ENCODE assay signal across 23 mouse cellular contexts in genomic region chr2:18960376-18960973, GRCm38 (mm10). TPM values are rescaled to one million over a fixed set of nuclear protein-coding genes. Genes with fewer than 3 reads are reported as not detected.
DNase-seq lines count a peak whose midpoint lies in the region; ATAC-seq and TF ChIP-seq lines count a peak whose summit lies in the region.
"Had no signal": no experiment of that assay in that cellular context is flagged by ENCODE, and none has a peak within 500 bp of the region (broad histone marks: within the 10 kb centered on the region; RNA-seq: fewer than 3 reads in every experiment).

No protein-coding gene starts in this region.

- no peak for ATAC-seq in heart, embryonic 14.5 days (ENCODE audit: insufficient number of reproducible peaks, insufficient read depth, low FRiP score, low read depth)
- ATAC-seq in neural tube, embryonic 15.5 days (ENCODE audit: low FRiP score), result peak; percentile 62; the same call in 1 of the 2 replicates
- no peak for ATAC-seq in lung, postnatal 0 days
- ATAC-seq: forebrain, embryonic 16.5 days had no signal

- peak; percentile 39 for DNase-seq in embryo, embryonic 10.5 days (ENCODE audit: low spot score)
- DNase-seq in embryo, embryonic 9.5 days (ENCODE audit: extremely low spot score), result no peak
- no peak for DNase-seq in heart, postnatal 4 days
- DNase-seq in neural tube, embryonic 10.5 days (ENCODE audit: extremely low spot score, low spot score), result no peak
- DNase-seq in lung, postnatal 0 days (ENCODE audit: low spot score), result no peak
- no peak for DNase-seq in natural killer cell, adult 2 months (ENCODE audit: low spot score in 2 of 2)
- DNase-seq: adrenal gland, adult 8-10 months; adrenal gland, postnatal 36 days; B cell, adult 2 months; cerebellum, adult 2 months; cerebellum, postnatal 10 days; gastrocnemius, postnatal 14 days; heart, adult 2 months; heart, postnatal 10 days had no signal

- 40% methylated on average over 7 of the region's 7 CpGs for WGBS in heart, embryonic 14.5 days
- 32% methylated on average over 7 of the region's 7 CpGs for WGBS in neural tube, embryonic 15.5 days
- WGBS in lung, postnatal 0 days, result 51% methylated on average over 7 of the region's 7 CpGs

- H3K36me3 ChIP-seq in heart, embryonic 14.5 days (ENCODE audit: control insufficient read depth, insufficient read depth, low read length), result no peaks in the 10 kb centered on the region
- no peaks in the 10 kb centered on the region for H3K36me3 ChIP-seq in neural tube, embryonic 15.5 days
- no peaks in the 10 kb centered on the region for H3K36me3 ChIP-seq in lung, postnatal 0 days (ENCODE audit: insufficient read depth, low read length)
- H3K36me3 ChIP-seq: embryonic facial prominence, embryonic 13.5 days; forebrain, embryonic 12.5 days; heart, embryonic 12.5 days had no signal

- H3K27me3 ChIP-seq in heart, embryonic 14.5 days (ENCODE audit: control insufficient read depth, insufficient read depth, low read length), result no peaks in the 10 kb centered on the region
- H3K27me3 ChIP-seq in neural tube, embryonic 15.5 days (replicated peaks), result no peaks in the 10 kb centered on the region
- no peaks in the 10 kb centered on the region for H3K27me3 ChIP-seq in lung, postnatal 0 days (replicated peaks; ENCODE audit: insufficient read depth, low read length)
- H3K27me3 ChIP-seq: embryonic facial prominence, embryonic 13.5 days; forebrain, embryonic 12.5 days; heart, embryonic 12.5 days had no signal

- no peak overlapping the region for H3K4me3 ChIP-seq in heart, embryonic 14.5 days (ENCODE audit: control insufficient read depth in 1 of 2, insufficient read depth in 1 of 2, low read depth in 1 of 2, low read length in 2 of 2)
- no peak overlapping the region for H3K4me3 ChIP-seq in neural tube, embryonic 15.5 days (replicated peaks)
- no peak overlapping the region for H3K4me3 ChIP-seq in lung, postnatal 0 days (ENCODE audit: low read depth, low read length)
- H3K4me3 ChIP-seq: embryonic facial prominence, embryonic 13.5 days; forebrain, embryonic 12.5 days; heart, adult 2 months; heart, embryonic 12.5 days had no signal

- no peaks in the 10 kb centered on the region for H3K9me3 ChIP-seq in heart, embryonic 14.5 days (ENCODE audit: control insufficient read depth, low read length)
- no peaks in the 10 kb centered on the region for H3K9me3 ChIP-seq in neural tube, embryonic 15.5 days (replicated peaks)
- no peaks in the 10 kb centered on the region for H3K9me3 ChIP-seq in lung, postnatal 0 days (ENCODE audit: low read length)
- H3K9me3 ChIP-seq: embryonic facial prominence, embryonic 13.5 days; forebrain, embryonic 12.5 days; G1E; heart, embryonic 12.5 days had no signal

- TF ChIP-seq EP300 in lung, postnatal 0 days (IDR thresholded peaks at IDR 0.05), result no peak

- H3K4me1 ChIP-seq in heart, embryonic 14.5 days (ENCODE audit: control insufficient read depth in 2 of 2, insufficient read depth in 2 of 2, low read length in 2 of 2), result peaks cover 19 to 32% of the 10 kb centered on the region in 2 experiments
- H3K4me1 ChIP-seq in neural tube, embryonic 15.5 days, result peaks cover 11% of the 10 kb centered on the region
- H3K4me1 ChIP-seq in lung, postnatal 0 days (ENCODE audit: insufficient read depth, low read depth, low read length), result no peaks in the 10 kb centered on the region

- peak overlapping the region; percentile 37 for H3K4me2 ChIP-seq in heart, embryonic 14.5 days (ENCODE audit: low read length)
- no peak overlapping the region for H3K4me2 ChIP-seq in neural tube, embryonic 15.5 days
- no peak overlapping the region for H3K4me2 ChIP-seq in lung, postnatal 0 days (replicated peaks; ENCODE audit: low read depth, low read length)
- H3K4me2 ChIP-seq: embryonic facial prominence, embryonic 13.5 days; forebrain, embryonic 12.5 days; heart, embryonic 12.5 days; hindbrain, embryonic 14.5 days had no signal

- TF ChIP-seq CTCF in lung, postnatal 0 days (IDR thresholded peaks at IDR 0.05), result no peak

- H3K9ac ChIP-seq in heart, embryonic 14.5 days (ENCODE audit: low read length), result no peak overlapping the region
- H3K9ac ChIP-seq in neural tube, embryonic 15.5 days (replicated peaks), result no peak overlapping the region
- no peak overlapping the region for H3K9ac ChIP-seq in lung, postnatal 0 days (replicated peaks; ENCODE audit: low read depth)
- H3K9ac ChIP-seq: embryonic facial prominence, embryonic 13.5 days; forebrain, embryonic 12.5 days; heart, embryonic 12.5 days; hindbrain, embryonic 14.5 days had no signal

- peak overlapping the region in 1 of 2 experiments; percentile 31; a peak in 1 of 4 replicates for H3K27ac ChIP-seq in heart, embryonic 14.5 days (replicated peaks in 1 of 2; ENCODE audit: control insufficient read depth in 1 of 2, insufficient read depth in 1 of 2, low read depth in 2 of 2, low read length in 2 of 2)
- H3K27ac ChIP-seq in neural tube, embryonic 15.5 days (replicated peaks), result no peak overlapping the region
- H3K27ac ChIP-seq in lung, postnatal 0 days (ENCODE audit: low read length), result no peak overlapping the region
- H3K27ac ChIP-seq: embryonic facial prominence, embryonic 13.5 days; forebrain, embryonic 12.5 days; heart, adult 2 months; hindbrain, embryonic 14.5 days had no signal

RNA-seq across cellular contexts. Expression of gene Pip4k2a, which starts 37.5 kb away (rescaled TPM):
- 7.4 TPM in 2 replicates for polyA plus RNA-seq in heart, embryonic 14.5 days (2014; fragmentation: Nextera tagmentation; extraction: Ambion mirVana)
- 1 to 10 TPM; 7.9 to 8.1 TPM for total RNA-seq in heart, postnatal 4 days (2021)
- polyA plus RNA-seq in neural tube, embryonic 15.5 days (2015; fragmentation: Nextera tagmentation; extraction: Ambion mirVana), result 9.9 and 13.7 TPM in 2 replicates
- polyA plus RNA-seq in lung, postnatal 0 days (2015; fragmentation: Nextera tagmentation; extraction: Ambion mirVana), result 5.0 and 6.6 TPM in 2 replicates

RNA-seq across cellular contexts. Expression of gene 4930426L09Rik, which starts 37.7 kb away (rescaled TPM):
- polyA plus RNA-seq in heart, embryonic 14.5 days (2014; fragmentation: Nextera tagmentation; extraction: Ambion mirVana), result 0.31 and 0.36 TPM in 2 replicates
- under 1 TPM; 0.36 to 0.48 TPM for total RNA-seq in heart, postnatal 4 days (2021)
- 0.37 and 0.41 TPM in 2 replicates for polyA plus RNA-seq in neural tube, embryonic 15.5 days (2015; fragmentation: Nextera tagmentation; extraction: Ambion mirVana)
- 0.45 and 0.55 TPM in 2 replicates for polyA plus RNA-seq in lung, postnatal 0 days (2015; fragmentation: Nextera tagmentation; extraction: Ambion mirVana)
- total RNA-seq: gastrocnemius, adult 18-20 months; heart, adult 2 months had no signal
